Mouse (Mus musculus) megakaryocyte, adult 5-6 weeks (primary cell): ENCODE results near the gene Grid1. TPM values are rescaled to one million over a fixed set of nuclear protein-coding genes. Genes with fewer than 3 reads are reported as not detected.

Experiments used
- ATAC-seq: 2 replicates; pipeline ENCODE4 v1.8.0; 2016; ENCODE audit warnings: mild to moderate bottlenecking, inconsistent platforms; ENCODE audit not compliant: poor library complexity, severe bottlenecking
- total RNA-seq, 2 experiments: library from RNA; stranded (forward) in 1 of 2; stranded (reverse) in 1 of 2; fragments of 153-499, 151-499 nt in 1 of 2; fragments of 221-1000, 200-1000 nt in 1 of 2; gene quantifications; 2 replicates each; pipeline versions ENCODE4 v1.2.3 to v1.2.4; 2015 to 2017

Grid1 gene
- total RNA-seq, 2 experiments from 2014 or later, result not detected

- no peak for ATAC-seq
These were observed 805.8 kb downstream of the Grid1 start for GRCm38 (mm10) chr14:35625749-35626148.

Other genes with a start within 250 kb of the Grid1 start
- not detected in 2 replicates for gene Ldb3, start 231.4 kb upstream of the Grid1 start, total RNA-seq (2015)
- not detected in 2 replicates for gene Ldb3, start 231.4 kb upstream of the Grid1 start, total RNA-seq (2017)
- gene Opn4, start 220.0 kb upstream of the Grid1 start, total RNA-seq (2015), result not detected in 2 replicates
- not detected in 2 replicates for gene Opn4, start 220.0 kb upstream of the Grid1 start, total RNA-seq (2017)
- 71.0 and 71.7 TPM in 2 replicates for gene Wapl, start 146.2 kb upstream of the Grid1 start, total RNA-seq (2015)
- gene Wapl, start 146.2 kb upstream of the Grid1 start, total RNA-seq (2017), result 94.2 and 101 TPM in 2 replicates